Mouse (Mus musculus) right cerebral cortex, postnatal 4 days (tissue): Measurements from ENCODE around the gene Olfr571.

Source experiments
- DNase-seq: peaks from one replicate; pipeline ENCODE4 v3.0.0-alpha.2; 2022

Olfr571 gene

GRCm38 (mm10) chr7:102917032-102917875 is at the start of gene Olfr571:
Olfr571 (minus strand) TSS chr7:102917536.
- DNase-seq: no peak

- DNase-seq: no peak
These were observed 45.0 kb upstream of the Olfr571 start, which contains the start of gene Olfr576 for GRCm38 (mm10) chr7:102962360-102962759. Olfr576 (plus strand) TSS chr7:102962660.

DNA sequence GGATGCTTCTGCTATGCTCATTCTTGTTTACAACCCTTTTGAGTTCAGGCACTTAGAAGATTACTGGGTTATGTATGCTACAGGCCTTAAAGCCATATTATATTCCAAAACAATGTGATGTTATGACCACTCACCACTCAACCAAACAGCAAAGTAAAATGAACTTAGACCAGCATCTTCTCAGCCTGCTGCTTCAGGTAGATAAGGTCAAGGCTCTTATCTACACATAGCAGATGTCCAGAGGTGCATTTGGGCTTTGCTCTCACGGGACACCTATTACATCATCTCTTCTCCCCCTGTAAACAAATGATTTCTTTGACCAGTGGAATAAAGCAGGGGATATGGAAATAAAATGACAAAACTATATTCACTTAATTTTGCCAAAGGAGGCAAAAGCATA is 41.3 kb upstream of the Olfr571 start, which contains the start of gene Olfr575:
TSS of gene Olfr575 (minus strand) at position 183 of the 400 bp plus-strand sequence.
- no peak for DNase-seq

GRCm38 (mm10) chr7:102958137-102958536 is 40.8 kb upstream of the Olfr571 start:
- no peak for DNase-seq

DNA sequence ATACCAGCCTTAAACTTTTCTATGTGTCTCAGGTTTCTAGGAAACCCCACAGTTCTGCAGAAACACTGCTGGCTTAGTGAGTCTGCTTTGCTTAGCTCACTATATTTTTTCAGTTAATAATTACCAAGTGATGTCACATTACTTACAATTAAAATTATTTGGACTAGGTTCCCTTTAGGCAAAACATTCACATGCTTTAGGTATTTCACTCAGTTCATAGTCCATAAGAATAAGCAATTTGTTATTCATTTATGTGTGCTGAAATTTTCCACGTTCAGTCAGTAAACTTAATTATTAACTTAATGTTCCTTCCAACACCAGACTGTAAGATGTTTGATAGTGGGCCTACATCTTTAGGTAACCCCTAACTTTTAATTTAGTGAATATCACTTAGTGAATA is 33.4 kb upstream of the Olfr571 start:
- DNase-seq: no peak

GRCm38 (mm10) chr7:102948167-102948566 is 30.8 kb upstream of the Olfr571 start, which contains the start of gene Olfr574:
Olfr574 (plus strand) TSS chr7:102948467.
- DNase-seq: no peak

GRCm38 (mm10) chr7:102943417-102943816 is 26.1 kb upstream of the Olfr571 start:
- DNase-seq: no peak

GRCm38 (mm10) chr7:102942475-102942874 is 25.1 kb upstream of the Olfr571 start, which contains the start of gene Olfr573-ps1:
Olfr573-ps1 (minus strand) TSS chr7:102942575.
- DNase-seq: no peak

GRCm38 (mm10) chr7:102927105-102927504 is 9.8 kb upstream of the Olfr571 start:
- no peak for DNase-seq

- DNase-seq: no peak
These were observed 6.8 kb upstream of the Olfr571 start, which contains the start of gene Olfr572 for GRCm38 (mm10) chr7:102924109-102924508. Olfr572 (plus strand) TSS chr7:102924409.

DNA sequence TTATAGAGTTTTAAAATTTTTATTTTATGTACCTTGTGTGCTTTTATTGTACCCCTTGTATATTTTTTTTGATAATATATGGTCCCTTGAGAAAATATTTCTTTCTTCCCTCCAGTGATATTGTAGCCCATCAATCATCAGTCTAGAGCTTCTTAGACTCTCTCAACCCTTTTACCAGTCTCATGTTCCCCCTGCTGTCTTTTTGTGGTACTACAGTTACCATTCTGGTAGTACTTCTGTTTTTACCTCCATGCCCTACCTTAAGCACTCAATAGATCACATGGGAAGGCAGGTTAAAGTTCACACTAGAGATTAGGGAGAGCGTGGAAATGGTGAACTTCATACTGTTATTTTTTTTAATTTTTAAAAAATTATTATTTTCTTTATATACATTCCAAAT is 2.3 kb upstream of the Olfr571 start:
- no peak for DNase-seq

DNA sequence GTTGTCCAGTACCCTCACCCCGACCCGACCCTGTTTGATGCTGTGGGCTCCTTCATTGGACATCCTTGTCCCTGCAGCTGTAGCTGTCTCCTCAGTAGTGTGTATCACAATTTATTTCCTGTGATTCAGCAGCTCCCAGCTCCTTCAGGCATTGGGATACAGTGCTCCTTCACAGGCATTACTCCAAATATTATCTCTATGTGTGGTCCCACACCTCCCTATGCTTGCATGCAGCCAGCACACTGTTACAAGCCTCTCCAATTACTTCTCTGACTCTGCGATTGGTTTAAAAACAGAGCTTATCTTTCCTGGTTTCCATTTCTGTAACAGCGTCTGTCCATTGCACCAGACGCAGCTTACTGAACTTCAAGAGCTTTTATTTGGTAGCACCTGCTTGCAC is 931 bp downstream of the Olfr571 start:
- no peak for DNase-seq

GRCm38 (mm10) chr7:102915261-102915660 is 2.1 kb downstream of the Olfr571 start:
- no peak for DNase-seq

DNA sequence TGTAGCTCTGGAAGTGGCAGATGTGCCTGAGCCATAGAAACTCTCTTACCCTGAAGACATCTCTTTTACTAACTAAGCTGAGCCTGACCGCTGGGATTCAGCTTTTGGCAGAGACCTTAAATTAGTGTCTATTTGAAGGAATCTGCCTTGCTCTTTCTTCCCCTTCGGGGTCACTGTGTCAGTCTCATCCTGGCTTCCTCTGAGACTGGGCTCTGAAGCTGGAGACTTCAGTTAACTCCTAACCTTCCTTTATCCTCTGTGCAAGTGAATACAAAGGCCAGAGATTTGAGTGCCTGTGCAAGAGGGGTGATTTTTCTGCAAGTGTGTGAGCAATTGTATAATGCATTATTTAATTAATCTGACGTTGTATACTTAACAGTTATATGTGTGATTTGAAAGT is 26.6 kb downstream of the Olfr571 start, which contains the start of gene Olfr569:
TSS of gene Olfr569 (minus strand) at position 101 of the 400 bp plus-strand sequence.
- DNase-seq: no peak

DNA sequence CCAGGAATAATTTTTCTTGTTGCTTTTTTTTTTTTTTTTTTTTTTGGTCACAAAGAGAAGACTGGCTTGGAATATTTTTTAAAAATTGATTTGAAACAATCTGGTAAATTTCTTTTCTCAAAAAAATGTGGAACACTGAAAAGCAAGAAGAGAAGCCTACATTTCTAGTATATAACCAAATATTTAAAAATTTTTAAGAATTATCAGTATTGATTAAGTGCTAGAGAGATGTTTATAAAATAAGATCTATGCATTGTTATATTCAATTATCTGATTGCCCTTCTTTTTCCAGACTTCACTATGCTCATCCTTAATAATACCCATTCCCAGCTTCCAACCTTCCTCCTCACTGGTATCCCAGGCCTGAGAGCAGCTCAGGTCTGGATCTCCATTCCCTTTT is 40.5 kb downstream of the Olfr571 start, which contains the start of gene Olfr568:
TSS of gene Olfr568 (plus strand) at position 301 of the 400 bp plus-strand sequence.
- no peak for DNase-seq

DNA sequence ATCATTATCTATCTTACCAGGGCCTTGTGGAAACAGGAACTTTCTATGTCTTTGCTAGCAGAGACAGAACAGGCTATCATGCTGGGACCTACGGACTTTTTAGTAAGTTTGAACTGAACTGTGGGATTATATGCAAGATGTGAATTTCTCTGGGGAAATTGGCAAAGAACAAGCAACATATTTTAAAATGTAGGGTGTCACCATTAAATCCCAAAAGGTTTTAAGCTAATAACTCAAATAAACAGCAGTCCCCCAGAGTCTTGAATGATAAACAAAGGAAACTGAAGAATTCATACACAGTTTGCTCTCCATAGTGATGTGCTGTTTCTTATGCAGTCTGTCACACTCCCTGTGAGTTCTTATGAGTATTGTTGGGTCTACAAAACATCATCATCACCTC is 58.7 kb downstream of the Olfr571 start, which contains the start of gene Olfr566:
TSS of gene Olfr566 (minus strand) at position 101 of the 400 bp plus-strand sequence.
- DNase-seq: no peak

DNA sequence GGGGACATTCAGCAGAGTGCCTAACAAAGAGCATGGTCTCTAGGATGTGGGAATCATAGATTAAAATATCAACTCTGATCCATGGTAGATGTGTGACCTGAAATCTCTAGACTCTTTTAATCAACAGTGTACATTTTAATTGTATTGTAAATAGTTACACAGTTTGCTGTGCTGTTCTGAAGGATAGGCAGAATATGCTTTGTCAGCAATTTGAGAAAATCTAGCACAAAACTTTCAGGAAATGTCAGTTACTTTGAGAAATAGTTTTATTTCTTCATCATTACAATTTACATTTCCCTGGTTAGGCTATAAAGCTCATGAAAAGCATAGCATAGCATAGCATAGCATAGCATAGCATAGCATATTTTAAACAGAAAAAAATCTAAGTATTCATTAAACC is 61.5 kb downstream of the Olfr571 start:
- no peak for DNase-seq
